ENCODE assay signal across 31 mouse cellular contexts in the genomic region with DNA sequence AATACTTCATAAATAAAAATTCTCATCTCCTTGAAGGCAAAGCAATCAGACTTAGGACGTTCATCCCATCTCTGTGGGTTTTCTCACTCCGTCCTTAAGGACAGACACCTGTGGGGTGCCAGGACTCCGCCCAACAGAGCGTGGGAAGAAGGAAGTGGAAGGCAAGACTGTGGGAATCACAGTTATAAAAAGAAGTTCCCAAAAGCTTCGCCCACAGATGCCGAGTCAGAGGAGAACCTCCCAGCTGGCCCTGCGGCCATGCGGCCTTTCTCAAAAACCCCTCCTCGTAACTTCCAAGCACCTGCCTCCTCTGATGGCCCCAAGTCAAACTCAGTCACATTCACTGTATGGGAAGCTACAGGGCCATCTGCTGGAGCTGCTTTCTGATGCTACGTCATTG.
DNase-seq lines count a peak whose midpoint lies in the region; ATAC-seq and TF ChIP-seq lines count a peak whose summit lies in the region.
"Had no signal": no experiment of that assay in that cellular context is flagged by ENCODE, and none has a peak within 500 bp of the region (broad histone marks: within the 10 kb centered on the region; RNA-seq: fewer than 3 reads in every experiment).

No protein-coding gene starts in this region.

- H3K4me3 ChIP-seq in layer of hippocampus, adult 2 months = no peak overlapping the region
- no peak overlapping the region for H3K4me3 ChIP-seq in intestine, embryonic 16.5 days (ENCODE audit: low read length)
- H3K4me3 ChIP-seq: forebrain, embryonic 10.5 days; forebrain, embryonic 15.5 days; heart, adult 2 months; heart, embryonic 12.5 days; kidney, embryonic 15.5 days; left cerebral cortex, adult 2 months; limb, embryonic 10.5 days; limb, embryonic 15.5 days; liver, embryonic 13.5 days; megakaryocyte, embryonic 14.5 days; midbrain, embryonic 12.5 days had no signal

- no peaks in the 10 kb centered on the region; the same call in 1 of the 2 replicates for H3K4me1 ChIP-seq in intestine, embryonic 16.5 days (ENCODE audit: control insufficient read depth, insufficient read depth, low read length)
- H3K4me1 ChIP-seq: forebrain, embryonic 10.5 days; kidney, embryonic 15.5 days; limb, embryonic 15.5 days; liver, embryonic 13.5 days; midbrain, embryonic 12.5 days had no signal

- H3K4me2 ChIP-seq in intestine, embryonic 16.5 days (ENCODE audit: low read depth, low read length) = no peak overlapping the region
- H3K4me2 ChIP-seq: forebrain, embryonic 15.5 days; heart, embryonic 12.5 days; hindbrain, embryonic 14.5 days; kidney, embryonic 15.5 days; limb, embryonic 15.5 days; liver, embryonic 13.5 days; midbrain, embryonic 12.5 days had no signal

- H3K27me3 ChIP-seq in intestine, embryonic 16.5 days (replicated peaks; ENCODE audit: control insufficient read depth, insufficient read depth, low read length) = no peaks in the 10 kb centered on the region
- H3K27me3 ChIP-seq: forebrain, embryonic 15.5 days; heart, embryonic 12.5 days; kidney, embryonic 15.5 days; limb, embryonic 15.5 days; liver, embryonic 13.5 days; midbrain, embryonic 12.5 days had no signal

- no peak for ATAC-seq in intestine, embryonic 16.5 days
- ATAC-seq: CD4-positive, CD25-positive, alpha-beta regulatory T cell, adult 4 months; forebrain, embryonic 15.5 days; lung, postnatal 0 days had no signal

- H3K36me3 ChIP-seq in intestine, embryonic 16.5 days (ENCODE audit: control insufficient read depth, insufficient read depth, low read length) = no peaks in the 10 kb centered on the region; the same call in 1 of the 2 replicates
- H3K36me3 ChIP-seq: forebrain, embryonic 15.5 days; liver, embryonic 13.5 days; midbrain, embryonic 12.5 days had no signal

- no peak overlapping the region for H3K9ac ChIP-seq in intestine, embryonic 16.5 days (ENCODE audit: low read depth, low read length)
- H3K9ac ChIP-seq: forebrain, embryonic 15.5 days; heart, embryonic 12.5 days; hindbrain, embryonic 14.5 days; kidney, embryonic 15.5 days; limb, embryonic 15.5 days; liver, embryonic 13.5 days; midbrain, embryonic 12.5 days had no signal

- no peak for TF ChIP-seq CTCF in layer of hippocampus, adult 2 months (conservative IDR thresholded peaks at IDR 0.05)

- peak overlapping the region; percentile 66; the same call in 1 of the 2 replicates for H3K27ac ChIP-seq in layer of hippocampus, adult 2 months
- no peak overlapping the region for H3K27ac ChIP-seq in intestine, embryonic 16.5 days (ENCODE audit: low read length)
- H3K27ac ChIP-seq: forebrain, embryonic 10.5 days; forebrain, embryonic 15.5 days; heart, adult 2 months; hindbrain, embryonic 14.5 days; kidney, embryonic 15.5 days; left cerebral cortex, adult 2 months; limb, embryonic 10.5 days; limb, embryonic 15.5 days; liver, embryonic 13.5 days; midbrain, embryonic 12.5 days had no signal

- DNase-seq in layer of hippocampus, adult 2 months (ENCODE audit: low spot score in 2 of 2) = no peak
- no peak for DNase-seq in layer of hippocampus, adult 9-10 months (ENCODE audit: low spot score)
- DNase-seq in brain, adult 2 months (ENCODE audit: low read depth, low spot score) = peak; percentile 80
- DNase-seq in fibroblast of lung, adult 2 months (ENCODE audit: low read depth) = peak; percentile 54
- peak; percentile 34 for DNase-seq in right cerebral cortex, postnatal 14 days
- no peak for DNase-seq in heart, adult 18-20 months
- DNase-seq: adrenal gland, postnatal 36 days; gastrocnemius, postnatal 14 days; heart, adult 2 months; kidney, adult 18-20 months; kidney, postnatal 25 days; liver, embryonic 13.5 days; lung, adult 18-20 months; lung, postnatal 4 days; retina, postnatal 1 day; spleen, adult 18-20 months; thymus, adult 2 months; thymus, postnatal 36 days had no signal

- H3K9me3 ChIP-seq in intestine, embryonic 16.5 days (ENCODE audit: control insufficient read depth, low read length) = no peaks in the 10 kb centered on the region
- H3K9me3 ChIP-seq: forebrain, embryonic 15.5 days; heart, embryonic 12.5 days; kidney, embryonic 15.5 days; limb, embryonic 10.5 days; limb, embryonic 15.5 days; liver, embryonic 13.5 days; midbrain, embryonic 12.5 days had no signal

- 81% methylated on average over 10 of the region's 10 CpGs for WGBS in intestine, embryonic 16.5 days

Comparison
In these comparisons a context has a peak if more than half of its experiments do, and no peak if none do; other contexts are left out.
1. DNase-seq: peak in brain, adult 2 months (single experiment), fibroblast of lung, adult 2 months (single experiment) and right cerebral cortex, postnatal 14 days (single experiment); none in layer of hippocampus, adult 2 months (0 of 2), layer of hippocampus, adult 9-10 months (single experiment) and heart, adult 18-20 months (0 of 2).